Mouse (Mus musculus) megakaryocyte, embryonic 14.5 days (primary cell): ENCODE results near the gene Eaf2.

ENCODE experiments used
- FLI1 ChIP-seq: IDR thresholded peaks from 2 replicates; pipeline ENCODE4 v1.6.1; 2012; ENCODE audit warnings: low read length, inconsistent platforms, mixed read lengths
- GATA1 ChIP-seq: IDR thresholded peaks from 3 replicates; pipeline ENCODE4 v1.6.1; 2012; ENCODE audit warnings: mixed read lengths, low read length, inconsistent platforms, borderline replicate concordance

GRCm38 (mm10) chr16:36851202-36851601 is 23.6 kb downstream of the Eaf2 start:
- TF ChIP-seq GATA1, result no peak
- no peak for TF ChIP-seq FLI1
